ENCODE assay signal across 37 mouse cellular contexts in the genomic region with DNA sequence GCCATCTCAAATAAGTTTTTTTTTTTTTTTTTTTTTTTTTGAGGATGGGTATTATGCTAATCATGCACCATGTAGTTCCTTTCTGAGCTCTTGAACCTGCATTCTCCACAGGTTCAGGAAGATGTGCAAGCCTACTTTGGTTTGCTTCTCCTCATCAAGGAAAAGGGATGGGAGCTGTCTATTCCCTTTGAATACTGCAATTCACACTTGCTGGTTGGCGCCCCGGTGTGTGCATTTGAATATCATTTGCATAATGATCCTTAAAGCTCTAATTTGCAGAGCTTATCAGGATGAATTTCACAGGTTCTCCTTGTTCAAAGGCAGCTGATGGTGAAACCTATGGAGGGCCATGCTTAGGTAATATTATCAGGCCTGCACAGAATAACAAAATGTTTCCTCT. TPM values are rescaled to one million over a fixed set of nuclear protein-coding genes. Genes with fewer than 3 reads are reported as not detected.
DNase-seq lines count a peak whose midpoint lies in the region; ATAC-seq and TF ChIP-seq lines count a peak whose summit lies in the region.
"Had no signal": no experiment of that assay in that cellular context is flagged by ENCODE, and none has a peak within 500 bp of the region (broad histone marks: within the 10 kb centered on the region; RNA-seq: fewer than 3 reads in every experiment).

No protein-coding gene starts in this region.

- 4% methylated on average over 2 of the region's 2 CpGs for WGBS in forebrain, embryonic 14.5 days
- WGBS in forebrain, embryonic 12.5 days: 18% methylated on average over 2 of the region's 2 CpGs
- WGBS in midbrain, embryonic 14.5 days: 15% methylated on average over 2 of the region's 2 CpGs
- 25% methylated on average over 2 of the region's 2 CpGs for WGBS in midbrain, postnatal 0 days
- 19% methylated on average over 2 of the region's 2 CpGs for WGBS in midbrain, embryonic 16.5 days

- H3K4me1 ChIP-seq in forebrain, embryonic 14.5 days (ENCODE audit: control insufficient read depth, insufficient read depth, low read length): peaks cover 12% of the 10 kb centered on the region; the same call in 1 of the 2 replicates
- H3K4me1 ChIP-seq in forebrain, embryonic 12.5 days: peaks cover 10% of the 10 kb centered on the region; the same call in 1 of the 2 replicates
- no peaks in the 10 kb centered on the region for H3K4me1 ChIP-seq in midbrain, embryonic 14.5 days (ENCODE audit: control insufficient read depth, insufficient read depth, low read length)
- no peaks in the 10 kb centered on the region for H3K4me1 ChIP-seq in midbrain, postnatal 0 days (ENCODE audit: insufficient read depth, low read length)
- H3K4me1 ChIP-seq in midbrain, embryonic 16.5 days (ENCODE audit: control insufficient read depth, insufficient read depth, low read length): peaks cover 6% of the 10 kb centered on the region; the same call in 1 of the 2 replicates

- no peak overlapping the region; the same call in 1 of the 2 replicates for H3K27ac ChIP-seq in forebrain, embryonic 14.5 days (ENCODE audit: low read depth, low read length)
- no peak overlapping the region for H3K27ac ChIP-seq in forebrain, embryonic 12.5 days
- no peak overlapping the region for H3K27ac ChIP-seq in midbrain, embryonic 14.5 days (replicated peaks; ENCODE audit: low read depth, low read length)
- H3K27ac ChIP-seq in midbrain, postnatal 0 days (ENCODE audit: low read depth, low read length): no peak overlapping the region
- no peak overlapping the region for H3K27ac ChIP-seq in midbrain, embryonic 16.5 days (ENCODE audit: low read length)
- H3K27ac ChIP-seq: embryonic facial prominence, embryonic 10.5 days; embryonic facial prominence, embryonic 13.5 days; gastrocnemius, adult 2 months; hindbrain, embryonic 12.5 days; hindbrain, embryonic 15.5 days had no signal

- H3K9me3 ChIP-seq in forebrain, embryonic 14.5 days (replicated peaks; ENCODE audit: control insufficient read depth, low read length): no peaks in the 10 kb centered on the region
- H3K9me3 ChIP-seq in forebrain, embryonic 12.5 days: no peaks in the 10 kb centered on the region
- H3K9me3 ChIP-seq in midbrain, embryonic 14.5 days (ENCODE audit: control insufficient read depth, low read length): no peaks in the 10 kb centered on the region
- no peaks in the 10 kb centered on the region for H3K9me3 ChIP-seq in midbrain, postnatal 0 days (ENCODE audit: low read length)
- H3K9me3 ChIP-seq in midbrain, embryonic 16.5 days (replicated peaks; ENCODE audit: control insufficient read depth, low read length, poor library complexity, severe bottlenecking): no peaks in the 10 kb centered on the region
- H3K9me3 ChIP-seq: embryonic facial prominence, embryonic 10.5 days; embryonic facial prominence, embryonic 13.5 days; hindbrain, embryonic 12.5 days; hindbrain, embryonic 15.5 days had no signal

- no peak overlapping the region for H3K4me3 ChIP-seq in forebrain, embryonic 14.5 days (ENCODE audit: low read depth, low read length)
- no peak overlapping the region for H3K4me3 ChIP-seq in forebrain, embryonic 12.5 days (replicated peaks)
- H3K4me3 ChIP-seq in midbrain, embryonic 14.5 days (replicated peaks; ENCODE audit: low read depth, low read length): no peak overlapping the region
- H3K4me3 ChIP-seq in midbrain, postnatal 0 days (ENCODE audit: low read depth, low read length): no peak overlapping the region
- H3K4me3 ChIP-seq in midbrain, embryonic 16.5 days (ENCODE audit: low read depth, low read length): no peak overlapping the region
- H3K4me3 ChIP-seq: embryonic facial prominence, embryonic 10.5 days; embryonic facial prominence, embryonic 13.5 days; erythroblast, embryonic 14.5 days; gastrocnemius, adult 2 months; hindbrain, embryonic 12.5 days; hindbrain, embryonic 15.5 days had no signal

- peak; percentile 54; the same call in 1 of the 2 replicates for ATAC-seq in forebrain, embryonic 14.5 days
- no peak; the same call in 1 of the 2 replicates for ATAC-seq in forebrain, embryonic 12.5 days (ENCODE audit: low FRiP score)
- ATAC-seq in midbrain, embryonic 14.5 days (ENCODE audit: low FRiP score, low TSS enrichment): no peak
- no peak for ATAC-seq in midbrain, postnatal 0 days (ENCODE audit: low FRiP score)
- ATAC-seq in midbrain, embryonic 16.5 days: peak; percentile 36
- ATAC-seq: Patski had no signal

- H3K9ac ChIP-seq in forebrain, embryonic 14.5 days (ENCODE audit: low read length): no peak overlapping the region
- no peak overlapping the region for H3K9ac ChIP-seq in forebrain, embryonic 12.5 days
- H3K9ac ChIP-seq in midbrain, embryonic 14.5 days (replicated peaks; ENCODE audit: low read length): no peak overlapping the region
- no peak overlapping the region for H3K9ac ChIP-seq in midbrain, postnatal 0 days (replicated peaks; ENCODE audit: low read length, poor library complexity, severe bottlenecking)
- no peak overlapping the region for H3K9ac ChIP-seq in midbrain, embryonic 16.5 days (ENCODE audit: low read depth, low read length)
- H3K9ac ChIP-seq: embryonic facial prominence, embryonic 13.5 days; hindbrain, embryonic 12.5 days; hindbrain, embryonic 15.5 days had no signal

- no peak for TF ChIP-seq CTCF in midbrain, postnatal 0 days (IDR thresholded peaks at IDR 0.05)
- no peak for TF ChIP-seq CTCF in brain, embryonic 14.5 days (IDR thresholded peaks at IDR 0.05; ENCODE audit: borderline replicate concordance, extremely low read depth, insufficient read depth, insufficient read length)

- no peaks in the 10 kb centered on the region for H3K27me3 ChIP-seq in forebrain, embryonic 14.5 days (replicated peaks; ENCODE audit: control insufficient read depth, insufficient read depth, low read length)
- H3K27me3 ChIP-seq in forebrain, embryonic 12.5 days: no peaks in the 10 kb centered on the region
- H3K27me3 ChIP-seq in midbrain, embryonic 14.5 days (ENCODE audit: control insufficient read depth, insufficient read depth, low read length): no peaks in the 10 kb centered on the region
- H3K27me3 ChIP-seq in midbrain, postnatal 0 days (ENCODE audit: insufficient read depth, low read length): no peaks in the 10 kb centered on the region
- no peaks in the 10 kb centered on the region for H3K27me3 ChIP-seq in midbrain, embryonic 16.5 days (ENCODE audit: control insufficient read depth, insufficient read depth, low read depth, low read length)
- H3K27me3 ChIP-seq: CH12.LX; embryonic facial prominence, embryonic 13.5 days; hindbrain, embryonic 12.5 days; hindbrain, embryonic 15.5 days had no signal

- TF ChIP-seq POLR2A in brain, embryonic 14.5 days (IDR thresholded peaks at IDR 0.05; ENCODE audit: borderline replicate concordance, extremely low read depth, insufficient read depth, insufficient read length, poor library complexity, severe bottlenecking): no peak

- no peak overlapping the region for H3K4me2 ChIP-seq in forebrain, embryonic 14.5 days (ENCODE audit: low read length)
- H3K4me2 ChIP-seq in forebrain, embryonic 12.5 days: no peak overlapping the region
- no peak overlapping the region for H3K4me2 ChIP-seq in midbrain, embryonic 14.5 days (ENCODE audit: low read length)
- H3K4me2 ChIP-seq in midbrain, postnatal 0 days (ENCODE audit: low read depth, low read length, poor library complexity, severe bottlenecking): no peak overlapping the region
- H3K4me2 ChIP-seq in midbrain, embryonic 16.5 days (ENCODE audit: low read length): no peak overlapping the region
- H3K4me2 ChIP-seq: embryonic facial prominence, embryonic 13.5 days; heart, embryonic 11.5 days; hindbrain, embryonic 12.5 days; hindbrain, embryonic 15.5 days had no signal

- DNase-seq in forebrain, embryonic 14.5 days (ENCODE audit: low spot score): peak; percentile 54
- peak; percentile 35 for DNase-seq in midbrain, embryonic 14.5 days
- DNase-seq in midbrain, postnatal 0 days (ENCODE audit: low spot score): no peak
- peak; percentile 70 for DNase-seq in brain, embryonic 14.5 days (ENCODE audit: low read depth)
- no peak for DNase-seq in kidney, postnatal 10 days
- DNase-seq: adrenal gland, postnatal 10 days; adrenal gland, postnatal 36 days; B cell, adult 2 months; cerebellum, adult 11-12 months; cerebellum, adult 8-10 months; cerebellum, postnatal 10 days; cerebellum, postnatal 36 days; embryo, embryonic 11 days; gastrocnemius, adult 2 months; gastrocnemius, postnatal 14 days; heart, adult 11 months had no signal

- no peaks in the 10 kb centered on the region for H3K36me3 ChIP-seq in forebrain, embryonic 14.5 days (ENCODE audit: control insufficient read depth, insufficient read depth, low read length)
- H3K36me3 ChIP-seq in forebrain, embryonic 12.5 days (replicated peaks): no peaks in the 10 kb centered on the region
- no peaks in the 10 kb centered on the region for H3K36me3 ChIP-seq in midbrain, embryonic 14.5 days (ENCODE audit: control insufficient read depth, insufficient read depth, low read length)
- no peaks in the 10 kb centered on the region for H3K36me3 ChIP-seq in midbrain, postnatal 0 days (ENCODE audit: insufficient read depth, low read length)
- no peaks in the 10 kb centered on the region for H3K36me3 ChIP-seq in midbrain, embryonic 16.5 days (ENCODE audit: control insufficient read depth, insufficient read depth, low read length)
- H3K36me3 ChIP-seq: embryonic facial prominence, embryonic 10.5 days; embryonic facial prominence, embryonic 13.5 days; G1E; hindbrain, embryonic 12.5 days; hindbrain, embryonic 15.5 days had no signal

RNA-seq across cellular contexts. Expression of gene Gm45261, which starts 59.2 kb away (rescaled TPM):
- not detected in 2 replicates for polyA plus RNA-seq in forebrain, embryonic 14.5 days (2014; fragmentation: Nextera tagmentation; extraction: Ambion mirVana)
- polyA plus RNA-seq in forebrain, embryonic 12.5 days (2016; fragmentation: Nextera tagmentation; extraction: Ambion mirVana): not detected in 2 replicates
- not detected in 2 replicates for polyA plus RNA-seq in midbrain, embryonic 14.5 days (2014; fragmentation: Nextera tagmentation; extraction: Ambion mirVana)
- total RNA-seq in midbrain, postnatal 0 days (2014; rRNA removed): not detected in 2 replicates
- not detected in 2 replicates for polyA plus RNA-seq in midbrain, postnatal 0 days (2015; fragmentation: Nextera tagmentation; extraction: Ambion mirVana)
- not detected in 2 replicates for polyA plus RNA-seq in brain, embryonic 14.5 days (2012; rRNA removed)
- not detected in 2 replicates for polyA plus RNA-seq in midbrain, embryonic 16.5 days (2015; fragmentation: Nextera tagmentation; extraction: Ambion mirVana)
- total RNA-seq: adrenal gland, adult 18-20 months; adrenal gland, postnatal 10 days; adrenal gland, postnatal 36 days; CH12.LX; G1E; gastrocnemius, adult 2 months; gastrocnemius, postnatal 14 days; gastrocnemius, postnatal 4 days; heart, adult 8-10 months; heart, postnatal 25 days; hematopoietic stem cell, adult 5-6 weeks had no signal
- polyA plus RNA-seq: cortical plate, adult 2 months; embryonic facial prominence, embryonic 10.5 days; embryonic facial prominence, embryonic 13.5 days; erythroblast, embryonic 14.5 days; frontal cortex, adult 2 months; G1E; heart, embryonic 11.5 days; heart, embryonic 14.5 days; heart, postnatal 0 days; hindbrain, embryonic 12.5 days; hindbrain, embryonic 15.5 days; intestine, embryonic 14.5 days; Patski had no signal

Comparison
In these comparisons a context has a peak if more than half of its experiments do, and no peak if none do; other contexts are left out.
1. ATAC-seq: peak in forebrain, embryonic 14.5 days (single experiment) and midbrain, embryonic 16.5 days (single experiment); none in forebrain, embryonic 12.5 days (single experiment), midbrain, embryonic 14.5 days (single experiment) and midbrain, postnatal 0 days (single experiment).
2. DNase-seq: peak in forebrain, embryonic 14.5 days (single experiment), midbrain, embryonic 14.5 days (single experiment) and brain, embryonic 14.5 days (single experiment); none in midbrain, postnatal 0 days (single experiment) and kidney, postnatal 10 days (single experiment).